Mouse (Mus musculus): ENCODE data around the gene Itpr1. TPM values are rescaled to one million over a fixed set of nuclear protein-coding genes. Genes with fewer than 3 reads are reported as not detected.

The Itpr1 gene
- total RNA-seq, 2 experiments from 2014 or later, result 11.8 to 14.8 TPM

DNA sequence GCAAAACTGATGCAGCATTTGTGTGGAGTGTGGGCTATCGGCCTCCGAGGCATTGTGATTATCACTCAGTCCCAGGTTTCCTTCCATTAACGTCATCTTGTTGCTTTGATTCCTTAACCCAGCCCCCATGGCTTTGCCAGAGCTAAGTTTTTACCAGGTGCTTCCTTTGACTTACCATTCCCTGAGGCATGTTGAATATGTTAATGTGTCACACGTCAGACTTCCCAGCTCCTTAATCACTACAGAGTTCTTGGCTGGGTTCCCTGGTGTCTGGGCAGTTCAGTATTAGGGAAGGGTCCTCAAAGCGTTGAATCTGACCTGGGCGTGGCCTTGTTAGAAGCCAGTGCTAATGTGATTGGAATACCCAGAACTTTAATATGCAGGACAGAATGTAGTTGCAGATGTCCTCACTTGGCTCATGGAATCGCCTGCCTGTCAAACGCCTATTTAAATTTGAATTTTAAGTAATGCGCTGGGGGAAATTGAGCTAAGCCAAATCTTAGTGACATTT, 23.6 kb downstream of the Itpr1 start:
- intact Hi-C loops (cut with DNase I), result no loop called here
- DNase-seq, result no peak

DNA sequence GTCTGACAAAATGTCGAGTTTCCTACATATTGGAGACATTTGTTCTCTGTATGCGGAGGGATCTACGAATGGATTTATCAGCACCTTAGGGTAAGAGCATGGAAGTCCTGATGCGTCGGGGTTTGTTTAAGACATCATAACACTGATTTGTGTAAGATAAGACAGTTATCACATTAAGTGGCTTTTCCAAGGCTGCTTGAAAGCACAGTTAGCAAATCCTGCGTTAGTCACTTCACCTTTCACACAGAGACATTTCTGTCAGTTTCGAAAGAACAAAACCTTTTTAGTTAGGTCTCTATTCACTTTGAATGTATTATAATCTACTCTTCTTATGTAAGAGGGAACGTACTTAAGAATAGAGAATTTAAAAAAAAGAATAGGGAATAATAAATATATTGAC, 24.1 kb downstream of the Itpr1 start:
- intact Hi-C loops (cut with DNase I), result no loop called here

DNA sequence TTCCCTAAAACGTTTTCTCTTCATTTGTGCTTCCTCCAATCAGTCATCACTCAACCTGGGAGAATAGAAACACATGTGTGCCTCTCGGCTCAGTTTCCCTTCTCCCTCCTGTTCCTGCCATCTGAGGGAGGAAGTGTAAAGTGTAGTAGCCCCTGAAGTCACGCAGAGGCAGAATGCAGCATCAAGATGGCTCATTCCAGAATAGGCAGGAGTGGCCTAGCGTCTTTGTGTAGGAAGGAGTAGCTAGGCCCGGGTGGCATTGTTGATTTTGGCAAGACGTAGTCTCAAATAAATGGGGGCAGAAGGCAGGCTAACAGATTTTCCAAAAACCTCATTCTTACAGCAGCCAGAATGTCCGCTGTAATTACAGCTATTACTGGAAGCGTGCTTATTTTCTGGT, 24.7 kb downstream of the Itpr1 start:
- no peak for DNase-seq
- intact Hi-C loops (cut with DNase I), result no loop called here

More for the DNA sequence above, 24.1 kb downstream of the Itpr1 start:
- no peak for DNase-seq

DNA sequence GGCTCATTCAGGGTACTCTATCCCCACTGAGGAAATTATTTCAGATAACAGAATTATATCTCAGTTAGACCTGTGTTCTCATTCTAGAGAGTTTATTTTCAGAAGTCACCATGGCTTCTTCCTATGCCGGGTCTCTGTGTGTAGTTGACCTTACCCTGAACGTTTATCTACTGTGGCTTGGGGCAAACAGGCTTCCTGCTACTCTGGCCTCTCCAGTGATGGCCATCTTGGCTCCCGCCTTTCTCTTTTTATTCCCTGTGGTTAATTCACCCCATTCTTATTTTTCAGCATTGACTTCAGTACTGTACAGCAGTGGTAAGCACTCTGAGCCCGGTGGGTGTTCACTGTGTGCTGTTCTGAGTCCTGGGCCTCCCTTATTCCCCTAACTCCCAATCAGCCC, 25.1 kb downstream of the Itpr1 start:
- intact Hi-C loops (cut with DNase I), result no loop called here
- no peak for DNase-seq

DNA sequence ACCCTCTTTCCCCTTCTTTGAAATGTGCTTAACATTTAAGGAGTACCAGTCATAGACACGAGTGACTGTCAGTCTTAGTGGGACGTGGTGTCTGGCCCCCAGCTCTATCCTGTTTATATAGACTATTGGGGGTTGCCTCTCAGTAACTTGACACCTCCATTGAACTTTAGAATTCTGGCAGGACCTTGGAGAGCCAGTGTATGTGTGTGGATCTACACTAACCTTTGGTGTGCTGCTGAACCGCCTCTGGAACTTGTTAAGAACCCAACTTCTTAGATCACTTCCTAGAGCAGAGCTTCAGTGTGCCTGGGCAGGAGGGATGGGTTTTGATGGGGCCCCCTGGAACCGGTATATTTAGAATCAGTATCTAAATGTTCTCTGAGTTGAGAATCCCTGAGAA, 26.2 kb downstream of the Itpr1 start:
- intact Hi-C loops (cut with DNase I), result no loop called here
- DNase-seq, result no peak

DNA sequence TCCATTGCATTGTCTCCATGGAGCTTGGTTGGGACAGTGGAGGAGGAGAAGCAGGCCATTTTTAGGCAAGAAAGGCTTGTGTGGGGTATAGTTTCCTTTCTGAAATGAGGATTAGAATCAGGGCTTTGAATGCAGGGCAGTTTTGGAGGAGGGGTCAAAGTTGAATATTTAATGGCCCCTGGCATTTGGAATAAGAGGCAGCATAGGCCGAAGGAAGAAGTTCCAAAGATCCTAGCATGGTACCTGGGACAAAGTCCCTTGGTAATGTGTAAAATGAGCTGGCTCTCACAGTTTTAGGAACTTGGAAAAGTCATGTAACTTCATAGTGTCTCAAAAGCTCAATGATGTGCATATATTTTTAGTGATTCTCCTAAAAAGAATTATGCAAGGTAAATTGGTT, 27.1 kb downstream of the Itpr1 start:
- intact Hi-C loops (cut with DNase I), result no loop called here

DNA sequence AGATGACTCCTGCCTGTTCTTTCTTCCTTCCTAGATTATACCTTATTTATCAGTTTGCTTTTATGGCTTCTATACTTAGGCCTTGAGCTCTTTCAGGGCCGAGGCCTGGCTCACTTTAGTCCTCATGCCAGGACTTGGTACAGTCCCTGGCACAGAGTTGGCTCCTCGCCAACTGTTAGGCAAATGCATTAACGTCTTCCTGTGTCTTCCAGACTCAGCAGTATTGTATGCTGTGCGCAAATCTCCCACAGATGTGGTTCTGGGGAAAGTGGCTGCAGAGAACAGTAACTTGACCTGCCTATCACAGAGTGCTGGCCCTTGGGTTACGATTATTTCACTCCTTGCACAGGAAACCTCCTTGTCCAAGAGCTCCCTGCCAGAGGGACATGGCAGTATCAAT, 27.9 kb downstream of the Itpr1 start:
- intact Hi-C loops (cut with DNase I), result no loop called here
- DNase-seq, result no peak

More for the DNA sequence above, 27.1 kb downstream of the Itpr1 start:
- no peak for DNase-seq

DNA sequence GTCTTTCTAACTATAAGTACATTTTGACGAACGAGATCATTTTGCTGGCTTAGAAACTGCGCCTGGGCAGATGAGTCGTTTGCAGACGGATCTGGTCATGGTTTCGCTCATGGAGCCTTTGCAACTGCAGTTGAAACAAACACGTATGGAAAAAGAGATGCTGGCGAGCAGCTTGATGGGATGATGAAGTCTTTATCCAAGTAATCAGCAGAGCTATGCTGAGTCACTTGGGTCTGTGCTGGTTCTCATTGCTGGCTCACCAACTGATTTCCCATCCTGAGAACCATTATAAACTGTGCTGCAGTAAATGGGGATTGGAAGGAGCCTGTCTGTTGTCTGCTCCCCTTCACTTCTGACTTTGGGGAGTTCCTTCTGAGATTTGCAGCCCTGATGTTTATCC, 31.7 kb downstream of the Itpr1 start:
- DNase-seq, result no peak
- intact Hi-C loops (cut with DNase I), result no loop called here

DNA sequence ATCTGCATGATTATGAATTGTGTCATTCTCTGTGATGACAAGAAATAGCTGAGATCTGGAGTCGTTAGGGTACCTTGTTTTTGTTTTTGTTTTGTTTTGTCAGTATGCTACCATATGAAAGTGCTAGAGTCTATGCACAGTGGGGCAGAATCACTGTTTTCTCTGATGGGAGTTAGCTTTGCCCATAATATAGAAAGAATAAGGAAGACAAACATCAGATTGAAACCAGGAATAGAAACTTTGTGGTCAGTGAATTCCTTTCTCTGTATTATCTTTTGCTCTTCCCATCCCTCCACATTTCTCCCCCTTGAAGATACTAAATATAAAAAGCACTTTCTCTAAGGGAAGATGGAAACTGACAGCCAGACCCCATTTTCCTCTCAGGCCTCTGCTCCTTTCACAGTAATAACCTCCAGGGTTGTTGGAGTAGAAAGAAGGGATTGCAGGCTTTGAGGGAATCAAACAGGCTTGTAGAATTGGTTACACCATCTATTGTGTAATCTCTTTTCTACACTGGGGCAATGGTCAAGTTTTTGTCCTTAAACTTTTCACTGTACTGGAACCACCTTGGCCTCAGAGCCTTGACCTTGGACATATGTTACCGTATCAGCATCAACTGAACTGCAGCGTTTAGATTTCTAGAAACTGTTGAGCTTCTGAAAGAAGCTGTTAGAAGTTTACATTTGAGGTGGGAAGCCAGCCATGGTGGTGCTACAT, 33.6 kb downstream of the Itpr1 start:
- intact Hi-C loops (cut with DNase I), result no loop called here
- DNase-seq, result no peak

DNA sequence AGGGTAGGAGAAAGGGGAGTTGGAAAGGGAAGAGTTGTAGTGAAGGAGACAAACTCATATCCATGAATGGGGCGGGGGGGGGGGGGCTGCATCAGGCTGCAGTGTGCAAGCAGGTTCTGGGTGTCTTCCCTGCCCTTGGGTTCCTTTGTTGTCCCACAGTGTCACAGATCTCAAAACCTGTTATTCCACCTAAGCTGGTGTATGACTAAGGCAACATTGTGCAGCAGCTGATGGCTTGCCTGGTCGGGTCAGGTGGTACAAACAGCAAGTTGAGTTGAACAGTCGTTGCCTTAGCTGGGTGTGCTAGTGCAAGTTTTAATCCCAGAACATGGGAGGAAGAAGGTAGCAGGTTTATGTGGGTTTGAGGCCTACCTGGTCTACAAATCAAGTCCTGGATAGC, 34.3 kb downstream of the Itpr1 start:
- intact Hi-C loops (cut with DNase I), result no loop called here

DNA sequence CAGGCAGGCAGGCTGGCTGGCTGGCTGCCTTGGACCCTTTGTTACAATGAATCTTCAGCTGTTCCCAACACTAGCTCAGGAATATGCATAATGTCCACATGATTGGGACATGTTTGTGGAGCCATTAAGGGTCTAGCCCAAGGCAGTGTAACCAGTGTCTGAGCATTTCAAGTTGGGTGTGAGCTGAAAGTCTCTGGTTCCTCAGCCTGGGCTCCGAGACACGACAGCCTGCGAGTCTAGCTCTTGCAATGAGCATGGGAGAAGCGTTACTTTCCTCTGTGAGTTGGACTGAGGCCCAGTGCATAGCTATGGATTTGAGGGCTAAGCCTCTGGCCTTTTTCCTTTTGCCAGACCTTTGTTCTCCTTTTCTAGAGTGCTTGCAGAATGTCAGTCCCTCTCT, 35.6 kb downstream of the Itpr1 start:
- no peak for DNase-seq

More for the DNA sequence above, 34.3 kb downstream of the Itpr1 start:
- no peak for DNase-seq

DNA sequence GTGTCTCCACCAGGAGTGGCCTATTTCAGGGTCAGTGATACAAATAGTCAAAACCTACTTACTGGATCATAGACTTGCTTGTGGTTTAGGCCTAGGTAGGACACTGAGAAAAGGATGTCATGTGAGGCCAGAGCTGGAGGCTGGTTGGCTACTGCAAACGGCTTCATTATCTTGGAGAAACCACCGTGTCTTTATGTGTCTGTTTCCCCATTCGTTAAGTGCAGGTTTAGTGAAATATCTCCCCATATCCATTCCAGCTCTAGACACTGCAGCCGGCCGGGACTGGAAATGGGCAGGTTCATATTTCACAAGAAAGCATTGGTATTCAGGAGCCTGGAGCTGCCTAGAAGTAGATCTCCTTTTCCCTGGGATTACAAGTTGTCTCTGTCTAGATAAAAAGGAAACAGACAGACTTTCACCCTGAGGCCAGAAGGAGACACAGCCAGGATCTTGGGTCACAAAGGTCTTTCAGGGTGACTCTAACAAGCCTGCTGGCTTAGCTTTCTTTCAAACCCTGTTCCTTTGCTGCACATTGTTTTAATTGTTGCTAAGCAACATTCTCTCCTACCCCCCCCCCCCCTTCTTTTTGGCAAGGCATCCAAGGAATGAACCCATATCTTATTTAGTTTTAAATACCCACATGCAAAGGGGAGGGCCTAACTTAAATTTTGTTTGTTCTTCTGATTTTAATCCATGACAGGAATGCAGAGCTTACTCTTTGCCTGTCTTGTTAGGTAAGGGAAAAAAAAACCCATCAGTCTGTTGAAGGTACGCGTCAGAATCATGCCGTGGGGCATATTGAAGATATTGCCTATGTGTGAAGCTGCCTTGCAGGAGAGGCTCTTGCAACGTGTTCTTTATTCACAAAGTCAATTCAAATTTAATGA, 36.4 kb downstream of the Itpr1 start:
- DNase-seq, result no peak
- intact Hi-C loops (cut with DNase I), result no loop called here

More for the DNA sequence above, 35.6 kb downstream of the Itpr1 start:
- intact Hi-C loops (cut with DNase I), result no loop called here

DNA sequence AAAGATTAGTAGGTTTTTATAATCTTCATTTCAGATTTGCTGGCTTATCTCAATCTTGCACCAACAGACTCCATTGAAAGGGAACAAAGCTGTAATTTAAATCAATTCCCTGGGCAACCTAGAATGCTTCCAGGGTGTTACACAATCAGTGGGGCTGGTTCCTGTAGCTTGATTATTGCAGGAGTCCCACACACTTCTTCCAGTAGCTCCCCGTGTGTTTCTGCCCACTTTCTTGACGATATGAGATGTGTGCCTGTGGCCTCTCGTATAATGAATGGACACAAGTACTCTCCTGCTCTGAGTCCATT, 37.0 kb downstream of the Itpr1 start:
- intact Hi-C loops (cut with DNase I), result no loop called here
- DNase-seq, result no peak

DNA sequence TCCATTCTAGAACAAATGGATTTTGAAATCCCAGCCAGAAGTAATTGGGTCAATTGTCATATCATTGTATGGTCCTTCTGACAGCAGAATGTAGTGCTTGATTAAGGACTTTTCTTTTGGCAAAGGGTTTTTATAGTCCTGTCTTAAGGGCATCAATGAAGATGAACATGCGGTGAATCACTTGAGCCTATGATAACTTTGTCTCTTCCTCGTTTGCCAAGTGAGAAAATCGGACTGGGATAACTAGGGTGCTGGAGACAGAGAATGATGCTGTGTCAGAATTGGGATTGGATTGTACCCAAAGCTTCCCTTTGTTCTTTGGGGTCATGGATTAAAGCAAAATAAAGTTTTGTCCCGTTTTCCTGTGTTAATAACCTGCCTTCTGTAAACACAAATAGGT, 37.5 kb downstream of the Itpr1 start:
- no peak for DNase-seq
- intact Hi-C loops (cut with DNase I), result no loop called here

DNA sequence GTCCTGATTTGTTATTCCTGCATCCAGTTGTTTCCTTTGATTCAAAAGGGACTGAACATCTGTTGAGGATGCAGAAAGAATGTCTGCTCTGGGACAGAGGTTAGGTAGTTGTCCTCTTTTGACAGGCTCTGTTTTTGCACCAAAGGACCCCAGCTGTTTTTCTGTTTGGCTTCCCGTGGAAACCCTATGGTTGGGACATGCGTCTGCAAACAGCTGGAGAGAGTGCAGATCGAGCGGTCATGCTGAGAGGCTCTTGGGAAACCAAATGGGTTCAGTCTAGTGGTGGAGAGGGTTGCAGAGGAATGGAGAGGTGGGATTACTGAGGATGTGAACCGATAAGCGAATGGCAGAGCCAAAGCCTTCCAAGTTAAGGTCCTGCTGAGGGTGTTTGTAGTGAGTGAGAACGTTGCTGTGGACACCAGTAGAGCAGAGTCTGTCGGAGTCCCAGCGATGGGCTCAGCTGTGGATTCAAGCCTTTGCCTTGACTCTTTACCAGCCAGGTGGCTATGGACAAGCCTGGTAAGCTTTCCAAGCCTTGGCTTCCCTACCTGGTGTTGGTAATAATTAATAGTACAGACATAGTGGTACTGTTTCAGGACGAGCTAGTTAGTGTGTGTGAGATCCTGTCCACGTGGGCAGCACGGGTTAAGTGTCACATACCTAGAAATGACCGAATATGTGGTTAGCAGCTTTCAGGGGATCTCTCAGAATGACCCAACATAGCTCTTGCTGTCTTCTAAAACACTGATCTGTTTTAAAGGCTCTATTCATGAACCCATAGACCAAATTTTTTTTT, 39.9 kb downstream of the Itpr1 start:
- intact Hi-C loops (cut with DNase I), result no loop called here
- DNase-seq, result no peak

DNA sequence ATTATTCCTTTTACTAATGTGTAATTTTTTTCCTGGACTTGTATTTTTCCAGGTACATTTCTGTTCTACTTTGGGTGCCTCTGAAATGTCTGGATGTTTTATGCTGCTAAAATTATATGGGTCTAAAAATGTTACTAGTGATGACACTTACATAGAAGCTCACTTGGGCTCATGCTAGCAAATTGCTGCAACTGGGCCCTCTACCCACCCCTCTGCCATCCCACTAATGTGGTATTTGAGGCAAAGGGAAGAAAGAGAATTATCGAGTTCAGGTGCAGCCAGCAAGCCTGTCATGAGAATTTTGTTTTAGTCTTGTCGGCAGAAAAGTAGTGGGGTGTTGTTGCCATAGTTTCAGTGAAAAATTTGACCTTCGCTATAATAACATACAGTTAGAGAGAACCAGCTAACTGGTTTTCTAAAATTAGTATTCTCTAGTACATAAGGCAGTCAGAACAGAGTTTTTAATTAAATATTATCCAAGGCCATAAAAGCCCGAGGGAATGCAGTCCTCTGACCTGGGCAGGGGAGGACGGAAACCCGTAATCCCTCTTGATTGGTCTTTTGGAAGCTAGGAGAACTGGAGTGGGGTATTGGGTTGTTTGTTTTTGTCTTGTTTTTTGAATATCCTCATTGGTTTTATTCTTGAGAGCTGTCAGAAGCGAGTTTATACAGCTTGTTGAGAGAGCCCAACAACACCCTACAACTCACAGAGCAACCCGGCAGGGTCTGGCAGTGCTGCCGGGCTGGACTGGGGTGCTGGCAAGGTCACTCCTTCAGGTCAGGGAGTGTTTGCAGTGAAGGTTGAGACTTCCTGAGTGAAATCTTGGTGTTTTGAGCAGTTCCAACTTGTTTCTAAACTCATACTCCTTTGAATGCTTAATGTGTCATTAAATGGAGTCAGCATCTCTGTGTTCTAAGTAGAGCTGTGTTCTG, 41.5 kb downstream of the Itpr1 start:
- intact Hi-C loops (cut with DNase I), result no loop called here
- DNase-seq, result no peak

DNA sequence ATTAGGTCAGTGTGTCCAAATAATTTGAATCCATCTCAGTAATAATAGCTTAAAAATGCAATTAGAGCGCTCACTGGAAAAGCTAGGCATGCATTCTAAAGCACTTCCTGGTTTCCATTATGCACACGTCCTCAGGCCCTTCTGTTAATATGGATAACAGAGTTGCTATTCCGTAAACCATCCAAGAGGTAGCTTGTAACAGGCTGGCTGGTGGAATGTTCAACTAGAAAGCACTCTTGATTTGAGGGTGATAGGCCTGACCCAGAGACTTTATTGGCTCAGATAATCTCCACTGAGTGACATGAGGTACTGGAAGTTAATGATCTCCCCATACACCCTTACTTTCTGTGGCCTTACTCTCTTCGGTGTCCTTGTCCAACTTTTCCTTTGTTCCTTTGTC, 43.0 kb downstream of the Itpr1 start:
- intact Hi-C loops (cut with DNase I), result no loop called here
- no peak for DNase-seq

DNA sequence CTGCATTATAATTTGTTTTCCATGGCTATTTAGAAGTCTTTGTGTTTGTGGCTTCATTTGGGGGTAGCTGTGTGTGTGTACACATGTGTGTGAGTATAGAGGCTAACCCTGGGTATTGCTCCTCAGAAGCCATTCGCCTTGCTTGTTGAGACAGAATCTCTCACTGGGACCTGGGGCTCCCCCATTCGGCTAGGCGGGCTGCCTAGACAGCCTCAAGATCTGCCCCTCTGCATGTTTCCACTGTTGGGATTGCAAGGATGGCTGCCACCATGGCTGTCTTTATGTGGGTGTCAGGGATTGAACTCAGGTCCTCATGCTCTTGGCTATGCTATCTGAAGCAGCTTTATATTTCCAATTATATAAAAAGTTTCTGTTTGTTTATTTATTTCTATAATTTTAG, 44.3 kb downstream of the Itpr1 start:
- no peak for DNase-seq
- intact Hi-C loops (cut with DNase I), result no loop called here

DNA sequence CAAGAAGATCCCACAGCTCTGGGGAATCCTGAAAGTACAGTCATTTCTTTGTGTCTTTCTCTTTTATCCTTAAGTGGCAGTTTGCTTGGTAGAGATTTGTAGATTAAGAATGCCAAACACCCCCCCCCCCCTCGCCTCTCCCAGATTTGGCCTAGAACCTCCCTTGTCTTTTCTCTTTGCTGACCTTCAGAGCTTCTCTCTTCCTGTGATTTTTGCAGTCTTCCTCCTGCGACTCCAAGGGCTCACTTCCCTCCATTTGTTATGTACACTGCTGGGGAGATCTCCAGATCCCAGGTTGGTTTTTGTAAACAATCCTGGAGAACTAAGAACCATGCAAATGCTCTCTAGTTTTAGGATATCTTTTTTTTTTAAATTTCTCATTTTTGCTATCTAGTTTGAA, 45.7 kb downstream of the Itpr1 start:
- no peak for DNase-seq
- intact Hi-C loops (cut with DNase I), result no loop called here

DNA sequence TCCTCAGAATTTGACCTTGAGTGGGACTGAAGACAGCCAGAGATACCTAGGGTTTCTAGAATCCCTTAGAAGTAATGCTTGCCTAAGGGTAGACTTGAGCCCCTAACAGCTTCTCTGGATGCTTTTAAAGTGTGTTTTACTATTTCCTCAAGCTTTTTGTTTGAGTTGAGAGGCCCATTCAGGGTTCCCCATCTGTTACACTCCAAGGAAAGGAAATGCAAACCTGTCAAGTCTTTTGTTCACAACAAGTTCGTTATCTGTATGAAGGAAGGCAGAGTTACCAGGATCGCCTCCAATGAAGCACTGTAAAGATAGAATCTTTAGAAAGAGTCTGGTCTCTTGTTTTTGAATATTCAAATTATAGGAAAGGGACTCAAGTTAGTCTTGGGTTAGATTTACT, 46.8 kb downstream of the Itpr1 start:
- intact Hi-C loops (cut with DNase I), result no loop called here

More for the DNA sequence above, 46.8 kb downstream of the Itpr1 start:
- DNase-seq, result no peak

All from gastrocnemius, postnatal 36 days (tissue).